Mouse (Mus musculus) adrenal gland (tissue): ENCODE measurements around the gene Dao.

ENCODE experiments used
- intact Hi-C: fragments of 180-260 bp; cut with DNase I; formaldehyde crosslinking; loops from one replicate; pipeline ENCODE4 v1.15.1; 2025
- long read RNA-seq, 2 experiments: library from polyadenylated mRNA; unstranded; transcript quantifications; one replicate each; pipeline ENCODE4 v2.0.0; 2020; ENCODE audit warnings: borderline replicate concordance in 1 of 2; ENCODE audit not compliant: insufficient replicate concordance in 1 of 2

The Dao gene
- long read RNA-seq, experiment 1: 0 reads
- long read RNA-seq, experiment 2: 0 reads

DNA sequence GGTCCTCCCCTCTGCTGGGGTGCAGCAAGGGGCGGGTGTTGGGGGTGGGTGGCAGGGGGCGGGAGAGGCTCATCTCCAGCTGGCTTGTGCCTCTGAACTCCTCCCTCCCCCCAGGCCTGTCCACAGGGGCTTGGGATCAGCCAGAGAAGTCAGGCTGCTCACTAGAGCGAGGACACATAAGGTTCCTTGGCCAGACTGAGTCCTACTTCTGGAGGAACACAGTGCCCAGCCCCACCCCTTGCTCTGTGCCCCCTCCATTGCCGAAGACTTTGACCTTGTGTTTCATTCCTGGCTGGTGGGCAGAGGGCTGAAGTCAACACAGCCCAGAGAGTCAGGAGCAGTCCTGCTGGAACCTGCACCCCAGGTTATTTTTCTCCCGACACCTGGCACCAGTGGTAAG, at the start of gene Dao:
Gene Dao, plus strand, starts transcription at position 162 of the 400 bp plus-strand sequence.
- intact Hi-C loops: no loop called here

DNA sequence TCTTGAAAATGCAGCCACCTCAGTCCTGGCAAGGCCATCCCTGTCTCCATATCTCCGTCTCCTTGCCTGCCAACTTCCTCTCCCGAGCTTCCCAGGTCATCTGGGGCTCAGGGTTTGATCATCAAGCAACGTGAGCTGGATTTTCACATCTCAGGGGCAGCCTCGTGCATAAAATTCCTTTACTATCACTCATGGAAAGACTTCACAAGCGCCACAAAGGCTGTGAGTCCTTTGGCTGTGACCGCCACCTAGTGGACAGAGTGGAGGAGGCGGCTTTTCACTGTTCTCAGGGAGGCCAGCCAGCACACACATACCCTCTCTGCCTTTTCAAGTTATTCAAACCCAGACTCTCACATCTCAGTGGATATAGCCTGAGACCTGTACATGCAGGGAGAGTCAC, 49.1 kb upstream of the Dao start:
- intact Hi-C loops: loop anchor here (1.0 kb wide), 1 partner anchor 100 kb away; no protein-coding TSS in a partner anchor

DNA sequence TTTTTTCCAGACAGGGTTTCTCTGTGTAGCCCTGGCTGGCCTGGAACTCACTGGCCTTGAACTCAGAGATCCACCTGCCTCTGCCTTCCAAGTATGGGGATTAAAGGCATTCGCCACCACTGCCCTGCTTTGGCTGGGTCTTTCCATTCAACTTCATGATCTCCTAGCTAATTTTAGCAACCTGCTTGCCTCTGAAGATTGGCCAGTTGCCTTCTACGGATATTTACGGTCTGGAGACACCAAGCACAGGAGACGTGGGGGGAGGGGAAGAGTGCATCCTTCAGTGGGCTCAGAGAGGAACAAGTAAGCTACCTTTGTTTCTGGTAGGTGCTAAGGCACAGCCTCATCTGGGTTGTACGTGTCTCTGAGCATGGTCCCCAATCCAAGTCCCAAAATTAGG, 48.2 kb upstream of the Dao start:
- intact Hi-C loops: no loop called here

DNA sequence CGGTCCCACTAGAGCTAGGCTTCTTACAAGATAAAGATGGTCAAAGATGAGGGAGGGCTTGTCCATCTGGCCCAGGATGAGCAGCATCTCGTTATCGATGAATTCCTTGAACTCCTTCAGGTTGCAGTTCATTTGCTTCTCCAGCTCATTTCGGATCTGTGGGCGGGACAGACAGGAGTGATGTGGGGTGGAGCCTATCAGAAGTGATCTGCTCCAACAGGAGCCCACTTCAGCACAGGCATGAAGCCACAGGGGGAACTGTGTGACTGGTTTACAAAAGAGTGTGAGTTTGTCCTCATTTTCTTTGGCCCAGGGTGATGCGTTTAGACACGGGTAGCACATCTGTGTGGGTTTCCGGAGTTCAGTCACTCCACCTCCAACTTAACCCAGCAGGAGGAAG, 47.8 kb upstream of the Dao start:
- intact Hi-C loops: loop anchor here (2.0 kb wide), 1 partner anchor 91 kb away; no protein-coding TSS in a partner anchor

DNA sequence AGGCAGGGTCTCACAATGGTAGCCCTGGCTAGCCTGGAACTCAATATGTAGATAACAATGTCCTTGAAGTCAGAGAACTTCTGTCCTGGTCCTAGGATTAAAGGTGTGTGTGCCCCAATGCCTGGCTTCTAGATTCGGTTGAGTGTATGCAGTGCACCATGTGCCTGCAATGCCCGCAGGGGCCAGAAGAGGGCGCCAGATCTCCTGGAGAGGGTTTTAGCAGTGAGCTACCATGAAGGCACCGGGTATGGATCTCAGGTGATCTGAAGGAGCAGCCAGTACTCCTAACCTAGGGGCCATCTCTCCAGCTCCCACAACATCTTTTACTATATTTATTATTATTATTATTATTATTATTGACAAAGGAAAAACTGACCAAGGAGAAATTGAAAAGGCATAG, 47.0 kb upstream of the Dao start:
- intact Hi-C loops: loop anchor here (2.0 kb wide), 1 partner anchor 90 kb away; no protein-coding TSS in a partner anchor

DNA sequence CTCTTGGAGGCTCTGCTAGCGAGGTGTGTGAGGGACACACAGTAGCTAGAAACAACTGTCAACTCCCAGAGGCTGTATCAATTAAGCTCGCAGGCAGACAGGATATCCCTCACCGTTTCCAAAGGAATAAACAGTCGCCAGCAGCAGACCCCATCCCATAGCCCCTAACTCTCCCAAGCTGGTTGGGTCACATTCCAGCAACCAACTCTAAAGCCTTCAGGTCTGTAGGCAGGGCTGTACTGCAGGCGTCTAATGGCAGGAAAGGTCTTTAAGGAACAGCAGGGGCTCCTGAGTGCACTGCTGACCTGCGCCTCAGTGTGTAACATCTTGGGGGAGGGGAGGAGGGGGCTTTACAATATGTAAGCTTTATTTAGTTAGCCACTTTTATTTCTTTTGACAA, 44.5 kb upstream of the Dao start:
- intact Hi-C loops: no loop called here

DNA sequence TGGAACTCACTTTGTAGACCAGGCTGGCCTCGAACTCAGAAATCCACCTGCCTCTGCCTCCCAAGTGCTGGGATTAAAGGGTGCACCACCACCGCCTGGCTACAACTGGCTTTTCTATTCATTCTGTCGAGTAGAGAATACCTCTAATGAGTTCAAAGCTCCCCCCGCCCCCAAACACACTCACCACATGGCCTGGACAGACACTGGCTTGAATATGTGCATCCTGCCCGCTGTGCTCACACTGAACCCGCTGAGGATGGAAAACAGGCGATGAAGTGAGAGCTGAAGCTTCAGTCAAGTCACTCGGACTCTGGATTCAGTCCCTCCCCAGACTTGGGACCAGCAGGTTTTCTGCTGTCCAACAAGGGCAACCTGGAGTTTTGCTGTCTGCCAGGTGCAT, 43.1 kb upstream of the Dao start:
- intact Hi-C loops: no loop called here

DNA sequence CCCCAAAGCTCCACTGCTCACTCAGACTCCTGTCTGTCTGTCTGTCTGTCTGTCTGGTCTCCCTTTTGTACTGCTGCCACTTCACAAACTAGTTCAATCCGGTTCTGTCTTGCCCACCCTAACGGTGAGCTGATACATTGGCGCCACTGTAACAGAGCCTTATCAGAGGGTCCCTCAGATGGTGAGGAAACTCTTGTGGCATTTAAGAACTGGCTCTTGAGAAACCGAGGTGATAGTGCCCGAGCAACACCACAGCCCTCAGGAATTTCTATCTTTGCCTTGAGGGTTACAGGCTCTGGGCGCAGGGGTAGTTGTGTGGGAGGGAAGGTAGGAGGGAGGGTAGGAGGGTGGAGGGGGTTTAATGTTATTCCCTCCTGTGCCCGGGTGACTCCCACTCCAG, 41.7 kb upstream of the Dao start:
- intact Hi-C loops: no loop called here

DNA sequence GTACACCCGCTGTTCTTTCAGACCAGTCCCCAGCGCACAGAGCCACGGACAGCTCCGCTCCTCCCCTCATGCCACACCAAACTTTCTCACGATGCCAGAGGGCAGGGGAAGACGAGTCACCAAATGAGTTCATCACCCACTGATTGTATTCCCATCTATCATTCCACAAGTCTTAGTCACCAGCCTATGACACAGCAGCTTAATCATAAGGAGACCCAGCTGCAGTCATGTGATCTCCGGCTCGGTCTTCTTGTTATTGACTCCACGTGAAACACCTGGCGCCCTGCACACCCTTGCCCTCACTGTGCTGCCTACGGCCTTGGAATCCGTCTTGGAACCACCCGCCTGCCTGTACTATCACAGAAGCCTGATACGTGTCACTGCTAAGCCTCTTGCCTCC, 38.5 kb upstream of the Dao start:
- intact Hi-C loops: no loop called here

DNA sequence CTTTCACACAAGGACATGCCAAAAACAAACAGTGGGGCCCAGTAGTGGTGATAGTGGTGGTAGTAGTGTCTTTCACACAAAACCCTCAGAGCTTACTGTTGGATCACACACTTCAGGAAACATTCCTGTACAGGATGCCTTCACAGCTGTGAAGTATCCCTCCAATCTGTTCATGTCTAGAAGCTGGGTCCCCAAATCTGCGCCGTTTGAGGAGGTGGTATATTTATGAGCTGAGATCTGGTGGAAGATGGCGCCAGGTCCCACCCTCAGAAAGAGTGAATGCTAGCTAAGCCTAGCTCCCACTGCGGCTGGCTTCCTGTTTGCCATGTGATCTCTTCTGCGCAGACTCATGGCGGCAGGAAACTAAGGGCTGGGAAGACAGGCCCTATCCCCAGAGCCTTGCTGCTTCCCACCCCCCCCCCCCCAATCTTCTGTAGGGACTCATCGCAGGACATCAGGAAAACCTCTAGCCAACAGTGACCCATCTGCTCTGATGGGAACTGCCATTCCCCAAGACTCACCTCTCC, 37.8 kb upstream of the Dao start:
- intact Hi-C loops: no loop called here

DNA sequence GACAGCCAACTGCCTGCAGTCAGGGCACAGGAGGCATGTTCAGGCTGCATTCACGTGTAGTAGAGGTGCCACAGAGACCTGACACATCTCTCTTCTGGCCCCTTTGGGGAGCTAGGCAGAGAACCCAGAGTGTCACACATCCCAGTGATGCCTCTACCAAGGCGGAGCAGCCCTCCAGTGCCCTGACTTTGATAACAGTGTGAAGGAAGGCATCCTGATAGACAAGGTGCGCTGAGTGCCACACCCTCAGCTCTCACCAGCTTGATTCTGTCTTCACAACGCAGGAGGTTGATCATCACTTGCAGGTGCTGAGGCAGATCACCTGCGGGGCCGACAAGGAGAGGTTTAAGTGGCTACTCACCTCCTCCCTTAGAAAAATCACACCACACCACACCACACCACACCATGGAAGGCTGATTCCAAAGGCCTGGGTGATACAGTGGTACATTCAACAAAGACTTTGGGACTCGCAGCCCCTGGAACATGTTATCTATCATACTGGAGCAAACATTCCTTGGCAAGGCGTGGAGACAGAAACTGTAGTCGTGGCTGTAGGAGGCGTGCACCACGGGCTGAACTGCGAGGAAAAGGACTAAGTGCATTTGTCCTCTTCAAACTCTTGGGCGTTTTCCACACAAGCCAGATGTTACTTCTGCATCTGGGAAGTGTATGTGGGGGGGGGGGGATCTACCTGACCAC, 36.9 kb upstream of the Dao start:
- intact Hi-C loops: no loop called here

DNA sequence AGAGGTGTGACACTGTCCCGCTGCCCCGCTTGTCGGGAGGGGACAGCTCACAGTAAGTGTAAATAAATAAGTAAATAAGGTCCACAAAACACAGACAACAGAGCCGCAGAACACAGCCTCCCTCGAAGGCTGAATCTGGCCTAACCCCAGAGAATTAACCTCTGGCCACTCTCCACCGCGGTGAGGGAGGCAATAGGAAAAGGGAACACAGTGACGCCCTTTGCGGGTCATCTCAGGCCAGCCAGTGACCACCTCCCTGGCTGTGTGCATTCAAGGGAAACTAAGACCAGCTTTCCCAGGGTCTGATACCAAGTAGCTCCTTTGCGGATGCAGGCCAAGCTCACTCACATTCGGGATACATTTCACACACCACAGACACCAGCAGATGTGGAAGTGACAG, 35.1 kb upstream of the Dao start:
- intact Hi-C loops: no loop called here

DNA sequence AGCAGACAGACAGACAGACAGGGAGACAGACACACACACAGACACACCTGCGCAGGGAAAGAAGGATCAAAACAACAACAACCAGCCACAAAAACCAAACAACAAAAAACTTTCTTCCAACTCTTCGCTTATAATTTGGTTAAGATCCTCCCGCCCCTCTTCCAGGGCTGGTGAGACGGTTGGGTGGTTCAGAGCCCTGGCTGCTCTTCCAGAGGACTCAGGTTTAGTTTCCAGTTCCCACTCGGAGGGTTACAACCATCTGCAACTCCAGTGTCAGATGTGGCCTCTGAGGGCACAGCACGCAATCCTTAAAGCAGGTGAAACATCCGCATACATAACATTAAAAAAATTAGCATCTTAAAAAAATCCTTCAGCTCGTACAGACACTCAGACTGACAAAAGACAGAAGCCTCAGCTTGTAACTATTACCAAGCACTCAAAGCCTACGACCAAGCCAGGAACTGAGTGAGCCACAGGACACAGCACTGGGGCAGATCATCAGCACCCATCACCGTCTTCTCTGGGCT, 32.0 kb upstream of the Dao start:
- intact Hi-C loops: no loop called here

DNA sequence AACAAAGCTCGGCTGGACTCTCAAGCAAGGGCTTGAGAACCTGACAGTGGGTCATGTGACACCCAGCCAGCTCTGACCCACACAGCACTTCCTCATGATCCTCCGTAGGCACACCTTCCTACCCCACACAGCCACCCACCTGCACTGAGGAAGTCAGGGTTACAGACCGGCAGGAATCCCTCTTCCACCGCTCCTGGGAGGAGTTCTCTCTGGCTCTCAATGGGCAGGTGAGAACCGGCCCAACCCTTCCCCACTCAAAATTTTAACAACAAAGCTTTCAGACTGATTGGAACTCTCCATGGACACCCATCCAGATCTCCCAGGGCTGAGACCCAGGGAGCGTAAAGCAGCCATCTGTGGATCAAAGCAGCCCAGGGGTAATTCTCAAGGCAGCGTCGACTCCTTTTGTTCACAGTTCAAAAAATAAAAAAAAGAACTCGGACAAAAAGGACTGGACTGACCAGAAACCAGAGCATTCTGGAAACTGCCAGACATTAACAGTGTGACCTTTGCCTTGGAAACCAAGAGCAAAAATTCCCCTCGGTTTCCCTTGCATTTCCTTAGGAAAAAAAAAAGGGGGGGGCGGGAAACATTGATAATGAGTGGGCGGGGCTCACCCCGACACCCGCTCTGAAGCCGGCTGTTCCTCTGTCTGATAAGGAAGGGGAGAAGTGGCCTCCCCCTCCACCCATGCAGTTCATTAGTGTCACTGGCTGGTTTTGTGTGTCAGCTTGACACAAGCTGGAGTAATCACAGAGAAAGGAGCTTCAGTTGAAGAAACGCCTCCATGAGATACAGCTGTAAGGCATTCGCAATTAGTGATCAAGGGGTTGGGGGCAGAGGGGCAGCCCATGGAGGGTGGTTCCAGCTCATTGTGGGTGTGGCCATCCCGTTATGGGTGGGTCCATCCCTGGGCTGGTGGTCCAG, 30.7 kb upstream of the Dao start:
- intact Hi-C loops: no loop called here

DNA sequence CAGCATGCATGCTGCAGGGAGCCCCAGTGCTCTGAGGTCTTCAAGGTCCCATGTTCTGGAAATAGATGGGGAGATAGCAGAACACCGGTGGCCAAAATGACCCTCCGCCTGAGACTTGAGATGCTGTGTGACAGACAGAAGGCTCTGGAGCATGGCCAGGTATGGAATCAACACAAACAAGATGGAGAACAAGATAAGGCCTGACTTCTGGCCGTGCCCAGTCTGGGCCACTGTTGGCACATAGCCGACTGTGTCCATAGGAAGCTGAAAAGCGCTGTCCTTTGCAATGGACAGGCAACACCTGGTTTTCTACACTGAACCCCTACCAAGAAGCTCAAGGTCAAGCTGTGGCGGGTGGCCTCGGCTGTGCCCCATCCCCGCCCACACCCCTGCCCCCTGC, 29.7 kb upstream of the Dao start:
- intact Hi-C loops: no loop called here

DNA sequence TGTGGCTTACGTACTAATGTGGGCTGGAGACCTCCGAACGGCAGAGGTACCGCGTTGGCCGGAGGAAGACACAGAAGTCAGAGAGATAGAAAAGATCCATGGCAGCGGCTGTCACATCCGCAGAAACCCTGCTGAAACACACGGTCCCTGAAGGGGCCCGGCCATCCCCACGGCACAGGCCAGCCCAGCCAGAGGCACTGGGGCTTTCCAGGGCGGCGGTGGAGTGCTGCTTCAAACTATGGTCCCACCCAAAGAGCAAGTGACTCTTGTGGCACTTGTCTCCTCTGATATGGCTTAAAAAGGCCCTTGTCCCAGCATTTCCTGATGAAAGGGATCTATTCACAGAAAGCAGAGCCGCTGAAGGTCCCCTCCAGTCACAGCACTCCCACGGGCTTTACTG, 28.9 kb upstream of the Dao start:
- intact Hi-C loops: no loop called here

DNA sequence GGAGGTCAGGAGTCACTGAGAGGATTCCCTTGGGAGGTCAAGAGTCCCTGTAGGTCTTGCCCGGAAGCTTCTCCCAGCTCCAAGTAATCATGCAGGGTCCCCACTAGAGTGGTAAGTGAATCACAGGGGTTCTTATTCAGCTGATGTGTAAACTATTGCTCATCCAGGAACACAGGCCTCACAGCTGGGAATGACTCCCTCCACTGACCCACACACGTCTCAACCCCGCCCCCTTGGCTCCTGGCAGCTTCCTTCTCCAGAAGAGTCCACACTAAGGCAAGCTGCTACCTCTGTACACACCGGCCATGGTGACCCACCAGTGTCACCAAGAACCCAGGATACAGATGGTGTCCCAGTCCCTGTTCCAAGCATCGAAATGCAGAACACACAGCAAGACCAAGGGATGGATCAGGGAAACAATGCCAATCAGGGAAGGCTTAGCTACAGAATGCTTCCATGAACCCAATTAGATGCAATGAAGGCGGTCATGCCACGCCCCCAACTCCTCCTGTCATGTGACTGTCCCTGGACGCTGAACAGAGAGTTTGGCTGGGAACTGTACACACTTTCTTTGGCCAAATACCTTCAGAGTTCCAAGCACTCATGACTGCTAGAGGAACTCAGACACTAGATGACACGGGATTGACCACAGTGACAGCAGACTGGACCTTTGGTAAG, 27.8 kb upstream of the Dao start:
- intact Hi-C loops: no loop called here

DNA sequence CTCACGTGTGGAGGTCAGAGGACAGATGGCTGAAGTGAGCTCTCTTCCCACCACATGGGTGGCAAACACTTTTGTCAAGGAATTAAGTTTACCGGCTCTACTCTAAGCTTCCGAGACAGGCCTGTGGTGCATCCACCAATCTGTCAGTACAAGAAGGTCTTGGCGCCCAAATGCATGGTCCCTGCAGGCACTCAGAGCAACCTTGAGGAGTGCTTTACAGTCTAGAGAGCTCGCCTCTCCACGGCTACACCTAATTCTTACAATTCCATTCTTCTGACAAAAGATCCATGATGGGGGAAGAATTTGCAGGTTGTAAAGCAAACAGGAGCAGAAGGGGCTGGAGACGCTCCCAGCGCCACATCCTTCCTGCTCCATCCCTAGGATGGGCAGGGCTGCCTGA, 26.9 kb upstream of the Dao start:
- intact Hi-C loops: no loop called here

DNA sequence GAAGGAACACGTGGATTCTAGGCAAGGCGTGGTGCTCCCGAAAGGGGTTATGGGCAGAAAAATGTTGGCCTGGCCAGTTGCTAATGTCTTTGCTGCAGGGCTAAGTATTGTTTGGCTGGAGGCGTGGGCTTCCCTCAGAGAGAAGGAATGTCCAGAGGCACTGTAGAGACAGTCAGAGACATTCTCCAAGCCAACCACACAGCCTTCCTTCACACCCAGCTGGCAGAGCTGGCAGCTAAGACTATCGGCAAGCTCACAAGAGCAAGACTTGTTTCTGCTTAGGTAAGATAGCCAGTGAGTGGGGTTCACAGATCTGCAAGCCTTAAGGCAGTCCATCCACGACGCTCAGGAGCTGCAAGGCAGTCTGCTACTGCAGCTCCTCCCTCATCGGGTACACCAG, 26.2 kb upstream of the Dao start:
- intact Hi-C loops: no loop called here

DNA sequence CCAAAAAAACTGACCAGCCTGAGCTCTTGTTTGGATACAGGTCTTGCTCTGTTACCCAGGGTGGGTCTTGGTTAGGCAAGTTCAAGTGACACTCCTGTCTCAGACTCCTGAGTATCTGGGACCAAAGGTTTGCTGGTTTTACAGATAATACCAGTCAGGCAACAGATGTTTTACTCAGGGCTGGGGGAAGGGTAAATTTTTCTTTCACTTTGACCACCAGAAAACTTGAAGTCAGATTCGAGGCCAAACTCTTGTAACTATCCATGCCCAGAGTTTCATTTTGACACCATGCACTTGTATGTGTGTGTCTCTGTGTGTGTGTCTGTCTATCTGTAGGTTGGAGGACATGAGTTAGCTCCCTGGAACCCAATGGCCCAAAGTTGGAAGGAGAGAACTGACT, 23.0 kb upstream of the Dao start:
- intact Hi-C loops: no loop called here

DNA sequence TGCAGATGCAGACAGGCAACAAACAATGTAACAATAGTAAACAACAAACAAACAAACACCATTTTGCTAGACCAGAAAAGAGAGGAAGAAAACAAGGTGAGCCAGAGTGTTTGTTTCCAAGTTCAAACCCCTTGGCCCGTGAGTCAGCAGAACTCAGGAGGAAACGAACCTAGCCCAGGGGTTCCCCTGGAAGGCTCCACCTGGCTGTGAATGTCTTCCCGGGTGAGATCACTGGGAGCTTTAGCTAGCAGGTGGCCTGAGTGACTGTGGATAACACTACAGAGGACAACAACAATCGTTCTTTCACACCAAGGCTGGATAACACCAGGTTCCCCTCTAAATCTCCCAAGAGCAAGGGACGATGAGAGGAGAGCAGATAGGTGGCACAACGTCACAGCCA, 22.3 kb upstream of the Dao start:
- intact Hi-C loops: no loop called here

DNA sequence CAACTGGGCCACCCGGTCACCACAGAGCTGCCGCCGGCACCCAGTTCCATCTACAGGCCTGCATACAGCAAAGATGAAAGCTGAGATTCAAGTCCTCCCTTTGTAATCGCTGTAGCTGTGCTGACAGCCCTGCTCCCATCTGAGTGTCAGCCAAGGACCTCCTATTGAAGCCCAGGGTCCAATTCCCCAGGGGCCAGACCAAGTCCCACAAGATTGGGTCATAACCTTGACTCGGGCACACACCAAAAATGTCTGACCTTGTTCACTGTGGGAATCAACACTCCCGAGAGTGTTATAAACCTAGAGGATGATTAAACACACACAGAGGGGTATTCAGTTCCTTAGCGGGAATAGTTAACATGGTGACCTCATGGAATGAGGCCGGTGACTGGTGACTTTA, 21.7 kb upstream of the Dao start:
- intact Hi-C loops: no loop called here
